Mouse (Mus musculus) C2C12 (cell line): ENCODE measurements at regions not wholly inside any gene's neighbourhood (a gene's known extent, or its start where the extent isn't known, plus 50 kb on each side); places are given as distances from the start of the nearest gene placed in this dataset.

Source experiments
- H3K27me3 ChIP-seq: one replicate; pipeline ENCODE4 v1.6.1; 2011; ENCODE audit not compliant: control insufficient read depth, insufficient read depth, insufficient read length
- H3K36me3 ChIP-seq: one replicate; pipeline ENCODE4 v1.6.1; 2011; ENCODE audit not compliant: control insufficient read depth, insufficient read depth
- H3K4me3 ChIP-seq: one replicate; pipeline ENCODE4 v1.5.1; 2011; ENCODE audit warnings: mild to moderate bottlenecking, control low read depth; ENCODE audit not compliant: poor library complexity, insufficient read depth, severe bottlenecking
- H3K79me2 ChIP-seq: one replicate; pipeline ENCODE4 v1.6.1; 2011; ENCODE audit not compliant: control insufficient read depth, insufficient read depth
- H3K79me3 ChIP-seq: one replicate; pipeline ENCODE4 v1.6.1; 2011; ENCODE audit warnings: low read depth, control low read depth
- H3ac ChIP-seq: one replicate; pipeline ENCODE3; 2011; ENCODE audit warnings: low read depth; ENCODE audit not compliant: control insufficient read depth, insufficient read length
- CEBPB ChIP-seq: IDR thresholded peaks from one replicate; pipeline ENCODE4 v1.6.1; 2011; ENCODE audit warnings: low read depth, mild to moderate bottlenecking, control low read depth, moderate library complexity
- CTCF ChIP-seq: IDR thresholded peaks from one replicate; pipeline ENCODE4 v1.5.1; 2011; ENCODE audit not compliant: control insufficient read depth, insufficient read depth, insufficient read length
- FOSL1 ChIP-seq: IDR thresholded peaks from one replicate; pipeline ENCODE4 v1.8.0; 2011; ENCODE audit warnings: mild to moderate bottlenecking, low read length; ENCODE audit not compliant: poor library complexity, insufficient read depth, severe bottlenecking
- MAX ChIP-seq: IDR thresholded peaks from one replicate; pipeline ENCODE4 v1.6.1; 2011; ENCODE audit warnings: mild to moderate bottlenecking, control low read depth
- MYOD1 ChIP-seq: IDR thresholded peaks from one replicate; pipeline ENCODE4 v1.6.1; 2011; ENCODE audit warnings: low read depth; ENCODE audit not compliant: control insufficient read depth, insufficient read length
- MYOG ChIP-seq: IDR thresholded peaks from one replicate; pipeline ENCODE4 v1.6.1; 2011; ENCODE audit not compliant: control insufficient read depth, insufficient read length; ENCODE audit errors: extremely low read depth
- USF1 ChIP-seq: IDR thresholded peaks from one replicate; pipeline ENCODE4 v1.6.1; 2011; ENCODE audit warnings: low read depth, mild to moderate bottlenecking, control low read depth, moderate library complexity

- H3K36me3 ChIP-seq: no peaks in the 10 kb centered on the region
- no peaks in the 10 kb centered on the region for H3K79me3 ChIP-seq
- no peaks in the 10 kb centered on the region for H3K27me3 ChIP-seq
- H3ac ChIP-seq: no peak overlapping the region
- no peaks in the 10 kb centered on the region for H3K79me2 ChIP-seq
- H3K4me3 ChIP-seq: no peak overlapping the region
- TF ChIP-seq CTCF (no peak), MYOG (no peak), FOSL1 (no peak), MYOD1 (no peak), MAX (no peak), USF1 (no peak), CEBPB (no peak)
Observed at GRCm38 (mm10) chr14:73730796-73731195, 69.8 kb downstream of the Gm21750 start.

GRCm38 (mm10) chr14:73732161-73732560 lies 71.1 kb downstream of the Gm21750 start:
- H3K4me3 ChIP-seq: no peak overlapping the region
- no peaks in the 10 kb centered on the region for H3K79me2 ChIP-seq
- no peak for TF ChIP-seq CEBPB
- no peak for TF ChIP-seq MAX
- no peaks in the 10 kb centered on the region for H3K79me3 ChIP-seq
- no peak overlapping the region for H3ac ChIP-seq
- H3K36me3 ChIP-seq: no peaks in the 10 kb centered on the region
- H3K27me3 ChIP-seq: no peaks in the 10 kb centered on the region

GRCm38 (mm10) chr14:73750790-73751189 lies 89.8 kb downstream of the Gm21750 start:
- no peaks in the 10 kb centered on the region for H3K36me3 ChIP-seq
- H3ac ChIP-seq: no peak overlapping the region
- no peak overlapping the region for H3K4me3 ChIP-seq
- TF ChIP-seq MYOG (no peak), CEBPB (no peak), MYOD1 (no peak), FOSL1 (no peak), USF1 (no peak), CTCF (no peak), MAX (no peak)
- H3K79me3 ChIP-seq: no peaks in the 10 kb centered on the region
- H3K79me2 ChIP-seq: no peaks in the 10 kb centered on the region
- H3K27me3 ChIP-seq: no peaks in the 10 kb centered on the region

- H3K4me3 ChIP-seq: no peak overlapping the region
- H3ac ChIP-seq: no peak overlapping the region
- no peak for TF ChIP-seq CTCF
- TF ChIP-seq USF1: no peak
- no peak for TF ChIP-seq CEBPB
- TF ChIP-seq FOSL1: no peak
- no peak for TF ChIP-seq MAX
- TF ChIP-seq MYOG: no peak
Observed at GRCm38 (mm10) chr14:73759986-73760385, 99.0 kb downstream of the Gm21750 start.

GRCm38 (mm10) chr14:73772964-73773363 lies 111.9 kb downstream of the Gm21750 start:
- TF ChIP-seq MYOG (no peak), CTCF (no peak), MYOD1 (no peak), CEBPB (no peak)
- no peak overlapping the region for H3K4me3 ChIP-seq

More at GRCm38 (mm10) chr14:73759986-73760385, 99.0 kb downstream of the Gm21750 start:
- H3K27me3 ChIP-seq: no peaks in the 10 kb centered on the region
- H3K79me2 ChIP-seq: no peaks in the 10 kb centered on the region
- H3K79me3 ChIP-seq: no peaks in the 10 kb centered on the region
- H3K36me3 ChIP-seq: no peaks in the 10 kb centered on the region

GRCm38 (mm10) chr14:73773810-73774209 lies 112.8 kb downstream of the Gm21750 start:
- H3ac ChIP-seq: no peak overlapping the region
- H3K4me3 ChIP-seq: no peak overlapping the region
- no peaks in the 10 kb centered on the region for H3K36me3 ChIP-seq
- no peaks in the 10 kb centered on the region for H3K79me2 ChIP-seq
- peaks cover 3% of the 10 kb centered on the region for H3K27me3 ChIP-seq
- TF ChIP-seq CTCF (no peak), USF1 (no peak), FOSL1 (no peak), MYOD1 (no peak), MYOG (no peak), CEBPB (no peak), MAX (no peak)
- H3K79me3 ChIP-seq: no peaks in the 10 kb centered on the region

More at GRCm38 (mm10) chr14:73772964-73773363, 111.9 kb downstream of the Gm21750 start:
- Histone ChIP-seq H3K79me3 (no peaks in the 10 kb centered on the region), H3K36me3 (no peaks in the 10 kb centered on the region), H3K79me2 (no peaks in the 10 kb centered on the region), H3ac (no peak overlapping the region), H3K27me3 (peaks cover 3% of the 10 kb centered on the region)
